Mouse (Mus musculus) mouse trophoblast stem cell (cell line): ENCODE results near the gene Tmem63b.

Source experiments
- in situ Hi-C, 2 experiments: fragments of 300-500 bp; cut with MseI, MboI; formaldehyde crosslinking; loops; 2 replicates in 1 of 2; 3 replicates in 1 of 2; pipeline ENCODE4 v1.15.1; 2025

Gene Tmem63b

DNA sequence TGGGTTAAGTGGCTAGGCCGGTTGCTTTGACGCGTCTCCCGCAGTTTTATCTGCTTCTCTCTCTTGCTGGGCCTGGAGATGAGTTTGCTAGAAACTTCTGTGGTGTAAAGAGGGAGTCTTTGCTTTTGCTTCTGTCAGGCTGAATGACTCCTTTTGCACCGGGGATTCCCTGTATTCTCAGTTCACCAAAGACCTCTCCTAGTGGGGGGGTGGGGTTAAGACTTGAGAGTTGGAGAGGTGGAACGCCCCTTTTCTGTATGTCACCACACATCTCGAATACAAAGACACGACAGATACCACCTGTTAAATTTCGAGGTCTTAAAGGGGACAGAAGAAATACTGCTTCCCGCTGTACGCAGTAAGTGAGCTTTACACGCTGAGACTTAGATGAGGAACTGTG is at the start of gene Tmem63b:
Gene Tmem63b (minus strand): TSS at position 190 of the 400 bp plus-strand sequence.
- in situ Hi-C loops = no loop called here

GRCm38 (mm10) chr17:45735382-45736310 is 48.9 kb upstream of the Tmem63b start:
- in situ Hi-C loops = loop anchor here (10.0 kb wide), 2 partner anchors 299 to 399 kb away; partner anchors contain the start of gene Vegfa (in 2 of the 2)

DNA sequence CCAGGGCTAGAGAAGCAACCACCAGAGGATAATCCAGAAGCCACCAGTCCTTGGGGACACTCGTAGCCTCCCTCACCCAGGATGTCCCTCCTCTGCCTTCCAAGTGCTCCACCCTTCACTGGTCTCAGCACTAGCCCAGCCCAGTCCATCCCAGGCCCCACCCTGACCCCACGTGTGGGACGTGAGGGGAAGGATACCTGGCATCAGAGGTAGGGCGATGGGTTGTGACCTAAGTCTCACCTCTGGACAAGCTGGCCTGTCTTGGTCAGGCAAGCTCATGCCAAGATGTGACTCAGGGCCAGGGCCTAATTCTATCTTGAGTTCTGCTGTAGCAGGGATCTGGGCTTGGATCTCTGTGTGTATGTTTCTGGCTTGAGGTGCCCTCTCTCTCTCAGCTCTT is 48.2 kb upstream of the Tmem63b start:
- in situ Hi-C loops = loop anchor here (10.0 kb wide), 2 partner anchors 300 to 400 kb away; partner anchors contain the start of gene Vegfa (in 2 of the 2)

DNA sequence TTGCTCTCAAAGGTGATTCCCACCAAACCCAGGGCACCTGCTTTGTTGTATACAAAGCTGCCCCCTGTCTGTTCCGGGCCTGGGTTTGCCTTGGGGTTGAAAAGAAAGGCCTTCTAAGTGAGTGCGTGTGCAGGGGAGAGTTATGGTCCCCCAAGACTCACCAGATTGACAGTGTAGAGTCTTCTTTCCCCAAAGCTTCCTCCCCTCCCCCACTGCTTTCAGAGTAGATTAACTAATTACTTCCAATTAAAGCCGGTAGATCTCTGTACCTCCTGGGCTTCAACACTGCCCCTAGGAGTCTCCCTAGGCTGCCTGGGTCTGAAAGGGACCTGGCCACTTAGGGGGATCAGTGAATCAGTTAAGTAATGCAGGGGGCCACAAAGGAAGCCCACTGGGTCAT is 47.6 kb upstream of the Tmem63b start:
- in situ Hi-C loops = loop anchor here (10.0 kb wide), 2 partner anchors 300 to 400 kb away; partner anchors contain the start of gene Vegfa (in 2 of the 2)

DNA sequence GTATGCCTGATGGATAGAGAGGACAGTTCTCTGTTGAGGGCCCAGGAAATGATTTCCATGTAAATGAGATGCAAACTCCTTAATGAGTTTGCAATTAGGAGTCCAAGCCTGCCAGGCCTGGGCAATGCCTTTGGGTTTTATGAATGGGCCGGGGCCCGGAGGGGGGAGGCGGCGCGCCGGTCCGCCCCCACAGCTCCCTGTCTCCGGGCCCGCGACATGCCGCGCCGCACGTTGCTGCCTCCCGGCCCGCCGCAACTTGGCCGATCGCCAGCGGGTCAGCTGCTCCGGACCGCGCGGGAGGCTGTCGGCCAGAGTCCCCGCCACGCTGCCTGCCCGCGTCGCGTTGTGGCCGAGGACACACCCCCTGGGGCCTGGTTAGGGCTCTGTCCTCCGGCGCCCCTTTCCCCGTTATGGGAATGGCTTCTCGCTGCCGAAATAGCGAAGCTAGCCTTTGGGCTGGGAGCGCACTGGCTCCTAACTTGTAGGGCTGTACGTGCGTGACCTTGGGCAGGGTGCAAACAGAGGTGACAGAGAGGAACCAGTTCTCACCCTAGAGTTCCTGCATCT is 47.1 kb upstream of the Tmem63b start, which contains the start of gene 1600014C23Rik:
Gene 1600014C23Rik (minus strand): TSS at position 110 of the 567 bp plus-strand sequence.
- in situ Hi-C loops = loop anchor here (10.0 kb wide), 2 partner anchors 301 to 401 kb away; partner anchors contain the start of gene Vegfa (in 2 of the 2)

DNA sequence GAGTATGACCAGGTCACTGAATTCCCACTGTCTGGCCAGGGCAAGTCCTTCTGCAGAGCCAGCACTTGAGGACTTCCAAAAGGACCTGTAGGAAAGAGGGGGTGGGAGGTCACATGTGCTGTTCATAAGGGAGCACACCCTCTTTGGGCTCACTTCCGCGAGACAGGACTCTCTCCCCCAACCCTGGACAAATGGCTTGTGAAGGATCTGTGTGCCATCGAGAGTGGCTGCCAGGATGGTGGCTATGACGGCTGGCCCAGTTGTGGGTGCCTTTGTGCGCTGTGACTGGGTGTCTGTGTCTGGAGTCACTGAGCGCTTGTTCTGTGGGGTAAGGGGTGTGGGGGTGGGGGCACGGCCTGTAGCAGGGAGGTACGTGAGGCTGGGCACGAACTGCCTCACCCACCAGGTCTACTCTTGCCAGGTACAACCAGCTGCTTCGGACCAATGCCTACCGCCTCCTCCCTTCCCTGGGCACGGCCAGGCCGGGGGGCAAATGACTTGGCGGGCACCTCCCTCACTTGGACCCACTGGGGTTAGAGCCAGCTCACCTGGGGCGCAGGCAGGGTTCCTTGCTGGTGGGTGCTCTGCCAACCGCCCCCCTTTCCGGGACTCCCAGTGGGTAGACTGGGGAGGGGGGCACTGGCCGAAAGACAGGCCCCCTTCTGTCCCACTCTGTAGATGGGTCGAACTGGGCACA is 46.5 kb upstream of the Tmem63b start:
- in situ Hi-C loops = loop anchor here (10.0 kb wide), 2 partner anchors 302 to 402 kb away; partner anchors contain the start of gene Vegfa (in 2 of the 2)

- in situ Hi-C loops = loop anchor here (10.0 kb wide), 2 partner anchors 303 to 403 kb away; partner anchors contain the start of gene Vegfa (in 2 of the 2)
These were observed 44.6 kb upstream of the Tmem63b start for GRCm38 (mm10) chr17:45731172-45731864.

GRCm38 (mm10) chr17:45730696-45731095 is 44.0 kb upstream of the Tmem63b start:
- in situ Hi-C loops = loop anchor here (10.0 kb wide), 2 partner anchors 304 to 404 kb away; partner anchors contain the start of gene Vegfa (in 2 of the 2)

DNA sequence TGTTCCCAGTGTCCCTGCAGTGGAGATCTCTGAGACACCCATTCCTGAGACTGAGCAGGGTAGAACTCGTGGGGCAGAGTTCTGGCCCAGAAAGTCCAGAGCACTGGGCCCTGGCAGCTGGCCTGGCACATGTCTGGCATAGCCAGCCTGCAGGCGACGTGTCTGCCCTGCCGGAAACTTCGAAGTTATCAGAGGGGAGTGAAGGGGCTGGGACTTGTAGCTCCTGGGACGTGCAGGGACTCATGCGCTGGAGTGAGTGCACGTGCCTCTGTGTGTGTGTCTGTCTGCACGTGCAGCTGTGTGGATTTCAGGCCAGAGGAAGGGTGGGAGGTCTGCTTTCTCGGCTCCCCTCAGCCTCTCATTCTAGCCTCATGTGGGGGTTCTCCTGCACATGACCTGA is 42.7 kb upstream of the Tmem63b start:
- in situ Hi-C loops = no loop called here

GRCm38 (mm10) chr17:45727983-45728723 is 41.4 kb upstream of the Tmem63b start:
- in situ Hi-C loops = no loop called here

GRCm38 (mm10) chr17:45727481-45727880 is 40.8 kb upstream of the Tmem63b start:
- in situ Hi-C loops = no loop called here

GRCm38 (mm10) chr17:45726249-45726648 is 39.5 kb upstream of the Tmem63b start:
- in situ Hi-C loops = no loop called here

GRCm38 (mm10) chr17:45724574-45724921 is 37.8 kb upstream of the Tmem63b start:
- in situ Hi-C loops = loop anchor here in 1 of 2 experiments (5.0 kb wide), 1 partner anchor 52 kb away; no protein-coding TSS in a partner anchor

DNA sequence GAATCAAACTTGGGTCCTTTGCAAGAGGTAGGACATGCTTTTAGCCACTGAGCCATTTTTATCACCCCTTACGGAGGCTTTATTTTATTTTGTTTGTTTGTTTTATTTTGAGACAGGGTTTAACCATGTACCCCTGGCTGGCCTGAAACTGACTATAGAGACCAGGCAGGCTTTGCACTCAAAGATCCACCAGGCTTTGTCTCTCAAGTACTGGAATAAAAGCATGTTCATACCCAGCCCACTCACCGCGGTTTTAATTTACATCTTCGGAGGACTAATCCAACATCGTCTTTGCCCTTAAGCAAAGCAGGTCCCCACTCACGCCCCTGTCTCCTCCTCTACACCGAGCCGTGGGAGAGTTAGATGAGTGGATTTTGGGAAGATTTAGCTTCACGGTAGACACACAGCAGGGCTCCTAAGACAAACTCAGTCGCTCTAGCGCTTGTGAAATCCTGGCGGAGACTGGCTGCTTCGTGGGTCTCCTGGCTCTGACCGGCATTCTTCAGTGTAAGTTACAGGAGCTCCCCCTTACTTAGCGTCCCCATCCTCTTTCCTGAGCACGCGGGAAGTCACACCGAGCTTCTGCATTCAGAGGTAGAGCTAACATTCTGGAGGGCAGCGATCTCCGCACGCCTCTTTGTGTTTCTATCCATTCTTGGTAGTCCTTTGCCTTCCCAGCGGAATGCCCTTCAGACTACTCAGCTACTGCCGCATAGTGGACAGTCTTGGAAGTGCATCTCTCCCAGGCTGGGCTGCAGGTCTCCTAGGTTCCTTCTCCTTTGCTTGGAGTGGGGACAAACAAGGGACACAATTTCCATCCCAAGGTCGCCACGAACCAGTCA is 37.2 kb upstream of the Tmem63b start:
- in situ Hi-C loops = loop anchor here in 1 of 2 experiments (5.0 kb wide), 1 partner anchor 52 kb away; no protein-coding TSS in a partner anchor

DNA sequence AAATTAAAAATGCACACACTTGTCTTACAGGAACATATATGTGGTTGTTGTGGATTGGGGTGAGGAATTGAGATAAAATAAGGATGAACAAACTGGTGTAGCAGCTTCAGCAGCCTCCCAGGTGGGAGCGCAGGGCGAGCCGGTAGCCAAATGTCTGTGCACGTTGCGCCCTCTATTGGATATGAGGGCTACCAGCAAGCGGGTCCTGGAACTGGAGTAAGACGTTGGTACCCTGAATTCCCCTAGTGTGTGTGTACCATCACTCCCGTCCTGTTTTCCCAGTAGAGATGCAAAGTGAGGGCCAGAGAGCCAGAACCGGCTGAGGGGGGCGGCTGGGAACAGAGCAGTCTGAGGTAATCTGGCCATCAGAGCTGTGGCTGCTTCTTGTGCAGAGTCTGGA is 31.6 kb upstream of the Tmem63b start:
- in situ Hi-C loops = loop anchor here in 1 of 2 experiments (5.0 kb wide), 1 partner anchor 41 kb away; no protein-coding TSS in a partner anchor

DNA sequence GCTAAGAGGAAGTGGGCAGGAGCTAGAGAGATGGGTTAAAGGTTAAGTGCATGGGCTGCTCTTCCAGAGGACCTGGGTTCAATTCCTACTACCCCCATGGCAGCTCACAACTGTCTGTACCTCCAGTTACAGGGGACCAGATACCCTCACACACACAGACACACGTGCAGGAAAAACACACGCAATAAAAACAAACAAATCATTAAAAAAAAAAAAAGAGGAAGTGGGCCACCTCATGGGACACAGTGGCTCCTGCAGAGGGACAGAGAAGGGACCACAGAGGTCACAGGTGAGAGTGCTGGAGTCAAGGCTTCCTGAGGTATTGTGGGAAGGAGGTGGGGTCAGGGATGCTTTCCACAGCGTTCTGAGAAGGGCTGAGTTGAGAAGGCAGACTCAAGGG is 24.8 kb upstream of the Tmem63b start:
- in situ Hi-C loops = no loop called here

GRCm38 (mm10) chr17:45710407-45710806 is 23.7 kb upstream of the Tmem63b start:
- in situ Hi-C loops = no loop called here

DNA sequence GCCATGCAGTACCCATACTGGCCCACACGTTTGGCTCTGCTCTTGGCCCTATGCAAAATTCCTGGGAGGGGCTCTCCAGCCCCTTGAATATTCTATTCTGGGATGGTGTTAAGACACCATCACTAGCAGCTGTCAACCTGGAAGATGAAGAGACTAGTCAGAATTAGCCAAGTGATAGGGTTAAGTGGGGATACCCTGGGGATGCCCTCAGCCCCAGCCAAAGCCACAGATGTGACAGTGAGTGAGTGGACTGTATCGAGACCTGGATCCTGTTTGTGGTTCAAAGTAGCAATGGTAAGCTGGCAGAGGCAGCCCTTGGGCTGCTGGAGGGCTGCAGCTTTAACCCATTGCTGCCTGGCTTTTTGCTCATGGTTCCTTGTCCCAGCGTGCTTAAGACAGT is 23.1 kb upstream of the Tmem63b start:
- in situ Hi-C loops = no loop called here

- in situ Hi-C loops = no loop called here
These were observed 21.5 kb upstream of the Tmem63b start for GRCm38 (mm10) chr17:45708179-45708578.
